Mouse (Mus musculus): Measurements from ENCODE around the gene Sytl2.

Sytl2 gene

GRCm38 (mm10) chr7:90301942-90302646 lies at the start of gene Sytl2:
Gene Sytl2, plus strand, starts transcription at chr7:90302252.
- in situ Hi-C loops (cut with MboI) = no loop called here

GRCm38 (mm10) chr7:90252946-90253345 lies 49.1 kb upstream of the Sytl2 start:
- in situ Hi-C loops (cut with MboI) = no loop called here

- in situ Hi-C loops (cut with MboI) = no loop called here
Measured at GRCm38 (mm10) chr7:90258701-90259100, 43.4 kb upstream of the Sytl2 start.

DNA sequence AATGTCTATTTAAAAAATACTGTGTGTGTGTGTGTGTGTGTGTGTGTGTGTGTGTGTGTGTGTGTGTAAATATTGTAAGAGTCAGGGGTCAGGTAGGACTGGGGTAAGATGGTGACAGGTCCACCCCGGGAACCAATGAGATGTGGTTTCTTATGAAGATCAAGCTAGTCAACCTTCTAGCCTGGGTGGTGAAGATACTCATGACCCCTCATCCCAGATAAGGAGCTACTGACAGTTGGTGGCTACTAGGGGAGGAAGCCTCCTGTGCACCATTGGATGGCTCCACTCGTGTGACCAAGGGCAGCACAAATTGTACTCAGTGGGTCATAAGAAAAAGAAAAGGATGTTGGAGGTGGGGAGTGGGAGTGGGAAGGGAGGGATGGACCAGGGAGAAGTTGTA lies 42.2 kb upstream of the Sytl2 start:
- in situ Hi-C loops (cut with MboI) = loop anchor here (5.0 kb wide), 1 partner anchor 258 kb away; no protein-coding TSS in a partner anchor

DNA sequence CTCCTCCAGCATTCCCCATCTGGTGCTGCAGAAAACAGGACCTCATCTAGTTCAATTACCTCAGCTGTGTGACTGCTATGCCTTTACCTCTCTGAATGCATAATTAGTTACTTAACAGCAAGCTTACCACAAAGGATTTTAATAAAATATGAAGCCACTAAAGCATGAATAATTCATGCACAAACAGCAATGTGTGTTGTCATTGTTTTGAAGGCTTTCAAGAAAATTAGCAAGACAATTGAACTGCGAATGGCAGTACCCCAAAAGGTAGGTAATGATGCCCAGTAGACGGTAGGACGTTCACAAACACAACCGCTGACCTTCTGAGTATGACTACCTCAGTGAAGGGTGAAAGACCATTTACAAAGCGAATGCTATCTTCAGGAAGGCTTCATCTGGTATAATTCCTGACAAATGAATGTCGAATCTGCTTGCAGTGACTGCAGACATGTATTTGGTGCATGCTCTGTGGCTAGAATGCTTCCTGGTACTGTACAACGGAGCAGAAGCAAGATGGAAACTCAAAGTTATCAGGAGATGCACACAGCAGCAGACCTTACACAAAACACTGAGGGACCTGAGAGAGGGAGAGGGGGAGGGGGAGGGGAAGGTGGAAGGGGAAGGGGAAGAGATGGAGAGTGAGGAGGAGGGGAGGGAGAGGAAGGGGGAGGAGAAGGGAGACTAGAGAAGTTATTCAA lies 40.0 kb upstream of the Sytl2 start:
- in situ Hi-C loops (cut with MboI) = loop anchor here (5.0 kb wide), 1 partner anchor 260 kb away; no protein-coding TSS in a partner anchor

GRCm38 (mm10) chr7:90265289-90265970 lies 36.6 kb upstream of the Sytl2 start, which contains the start of gene Ccdc83:
Gene Ccdc83, minus strand, starts transcription at chr7:90265777.
- in situ Hi-C loops (cut with MboI) = no loop called here

GRCm38 (mm10) chr7:90270141-90270540 lies 31.9 kb upstream of the Sytl2 start:
- in situ Hi-C loops (cut with MboI) = no loop called here

DNA sequence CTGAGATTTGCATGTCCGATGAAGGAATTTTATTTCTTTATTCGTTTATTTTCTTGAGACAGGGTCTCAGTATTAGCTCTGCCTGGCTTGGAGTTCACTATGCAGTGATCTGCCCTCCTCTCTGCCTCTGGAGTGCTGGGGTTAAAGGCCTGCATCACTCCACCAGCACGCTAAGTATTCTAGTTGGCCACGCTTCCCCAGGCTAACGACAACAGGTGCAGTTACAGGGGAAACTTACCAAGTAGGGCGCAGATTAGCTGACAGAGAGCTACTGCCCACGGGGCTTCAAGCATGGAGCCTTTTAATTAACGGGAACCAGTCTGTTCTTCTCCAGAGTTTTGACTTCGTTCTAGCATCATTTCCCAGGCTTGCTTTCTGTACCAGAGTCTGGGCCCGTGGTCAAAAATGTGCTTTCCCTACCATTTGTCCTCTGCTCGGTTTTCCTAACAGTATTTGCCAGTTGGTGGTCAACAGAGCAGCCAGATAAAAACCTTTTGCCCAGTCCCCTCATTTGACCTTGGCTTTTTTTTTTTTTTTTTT lies 27.4 kb upstream of the Sytl2 start:
- in situ Hi-C loops (cut with MboI) = loop anchor here (25.0 kb wide), 1 partner anchor 138 kb away; no protein-coding TSS in a partner anchor

DNA sequence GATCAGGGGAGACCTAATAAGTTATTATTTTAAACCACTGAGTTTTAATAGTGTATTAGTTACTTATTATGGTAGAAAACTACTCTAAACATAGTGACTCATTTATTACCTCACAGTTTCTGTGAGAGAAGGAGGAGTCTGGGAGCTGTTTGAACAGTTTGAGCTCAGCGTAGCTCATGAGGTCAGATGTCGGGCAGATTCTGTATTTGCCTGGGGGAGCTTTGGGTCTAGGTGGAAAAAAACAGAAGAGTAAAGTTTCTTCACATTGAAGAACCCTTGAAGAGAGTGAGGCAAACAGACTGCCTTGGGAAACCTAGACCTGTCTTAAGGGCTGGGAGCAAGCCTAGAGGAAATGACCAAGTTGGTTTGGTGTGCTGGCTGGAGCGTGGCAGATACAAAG lies 24.8 kb upstream of the Sytl2 start:
- in situ Hi-C loops (cut with MboI) = loop anchor here (25.0 kb wide), 1 partner anchor 135 kb away; no protein-coding TSS in a partner anchor

DNA sequence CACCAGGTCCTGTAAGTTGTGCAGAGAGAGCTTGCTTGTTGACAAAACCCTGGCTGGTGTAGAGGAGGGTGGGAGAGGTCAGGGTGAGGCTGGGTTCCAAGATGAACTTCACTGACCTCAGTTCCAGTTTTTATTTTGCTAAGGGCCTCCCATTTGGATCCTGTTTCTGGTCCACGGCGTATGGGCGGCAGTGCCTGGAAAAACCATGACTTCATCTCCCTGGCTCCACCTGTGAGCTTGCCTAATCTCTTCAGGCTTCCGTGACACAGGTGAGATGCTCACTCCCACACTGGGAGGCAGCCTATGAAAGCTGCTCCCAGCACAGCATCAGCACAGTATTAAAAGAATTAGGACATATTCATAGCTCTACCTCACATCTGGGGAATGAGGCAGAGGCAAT lies 24.3 kb upstream of the Sytl2 start:
- in situ Hi-C loops (cut with MboI) = loop anchor here (25.0 kb wide), 1 partner anchor 135 kb away; no protein-coding TSS in a partner anchor

DNA sequence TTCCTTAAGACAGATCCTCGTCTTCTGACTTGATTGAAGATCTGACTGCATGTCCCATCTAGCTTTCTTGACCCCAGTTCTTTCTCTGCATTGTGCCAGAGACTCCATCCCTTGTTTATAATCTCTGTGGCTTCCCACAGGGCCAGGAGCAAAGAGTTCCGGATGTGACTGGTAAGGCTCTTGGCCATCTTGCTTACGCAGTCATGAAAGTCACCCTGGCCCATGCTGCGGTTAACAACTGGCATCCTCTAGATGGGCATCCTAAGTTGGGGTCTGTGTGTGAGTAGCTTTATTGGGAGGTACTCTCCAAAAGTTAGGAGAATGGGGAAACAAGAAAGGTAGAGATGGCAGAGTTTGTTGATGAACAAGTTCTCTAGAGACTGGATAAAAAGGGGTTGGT lies 22.9 kb upstream of the Sytl2 start:
- in situ Hi-C loops (cut with MboI) = loop anchor here (25.0 kb wide), 1 partner anchor 133 kb away; no protein-coding TSS in a partner anchor

DNA sequence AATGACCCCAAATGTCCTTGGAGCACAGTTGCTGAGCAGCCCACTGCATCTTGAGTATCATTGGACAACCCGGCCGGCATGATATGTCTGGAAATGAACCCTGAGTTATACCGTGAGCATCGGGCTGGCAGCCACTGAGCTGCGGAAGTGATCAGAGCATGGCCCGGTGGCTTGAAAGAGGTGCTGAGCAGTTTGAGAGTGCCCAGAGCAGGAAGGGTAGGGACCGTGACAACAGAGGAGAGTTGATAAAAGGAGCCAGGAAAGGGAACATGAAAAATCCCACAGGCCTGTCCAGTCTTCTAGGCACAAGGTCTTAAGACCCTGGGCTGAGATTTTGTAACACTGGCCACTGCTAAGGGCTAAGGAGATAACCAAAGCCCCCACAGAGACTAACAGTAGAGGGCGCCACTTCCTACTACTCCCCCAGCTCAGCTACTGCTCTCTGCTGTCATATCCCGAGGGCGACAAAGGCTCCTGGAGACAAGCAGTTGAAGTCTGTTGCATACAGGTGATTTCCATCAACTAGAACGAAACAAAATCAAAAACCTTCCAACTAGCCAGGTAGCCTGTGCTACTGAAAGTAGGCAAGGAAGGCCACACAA lies 21.7 kb upstream of the Sytl2 start:
- in situ Hi-C loops (cut with MboI) = loop anchor here (25.0 kb wide), 1 partner anchor 132 kb away; no protein-coding TSS in a partner anchor

- in situ Hi-C loops (cut with MboI) = loop anchor here (25.0 kb wide), 1 partner anchor 131 kb away; no protein-coding TSS in a partner anchor
Measured at GRCm38 (mm10) chr7:90280878-90281277, 21.2 kb upstream of the Sytl2 start.

DNA sequence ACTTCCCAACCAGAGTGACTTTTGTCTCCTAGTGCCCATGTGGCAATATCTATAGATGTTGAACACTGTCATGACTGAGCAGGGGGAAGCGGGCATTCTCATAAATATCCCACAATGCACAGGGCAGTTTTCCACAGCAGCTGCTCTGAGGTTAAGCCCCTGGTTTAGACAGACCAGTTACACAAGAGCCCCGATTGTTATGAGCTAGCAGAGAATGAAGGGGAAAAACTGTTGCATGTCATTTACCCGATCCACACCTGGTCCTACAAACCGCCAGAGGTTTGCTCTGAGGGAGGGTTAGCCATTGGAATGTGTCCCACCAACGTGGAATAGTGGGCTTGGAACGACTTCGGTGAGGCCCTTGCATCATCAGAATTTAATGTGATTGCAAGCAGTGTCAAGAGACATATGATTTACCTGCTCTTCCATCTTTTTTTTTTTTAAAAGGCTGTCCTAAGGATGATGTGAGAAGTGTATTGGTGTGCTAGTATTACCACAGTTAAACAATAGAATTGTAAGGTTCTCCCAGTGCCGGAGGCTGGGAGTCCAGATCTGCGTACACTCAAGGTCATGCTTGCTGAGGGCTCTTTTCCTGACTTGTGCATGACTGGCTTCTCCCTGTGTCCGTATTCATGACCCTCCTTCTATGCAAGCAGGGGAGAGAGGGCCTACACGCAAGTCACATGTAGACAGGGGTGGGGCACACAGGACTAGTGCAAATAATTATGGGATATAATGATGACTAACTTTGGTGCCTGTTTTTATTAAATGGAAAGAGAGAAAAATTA lies 20.1 kb upstream of the Sytl2 start:
- in situ Hi-C loops (cut with MboI) = loop anchor here (25.0 kb wide), 1 partner anchor 130 kb away; no protein-coding TSS in a partner anchor

- in situ Hi-C loops (cut with MboI) = loop anchor here (25.0 kb wide), 1 partner anchor 130 kb away; no protein-coding TSS in a partner anchor
Measured at GRCm38 (mm10) chr7:90282786-90283185, 19.3 kb upstream of the Sytl2 start.

GRCm38 (mm10) chr7:90284793-90285192 lies 17.3 kb upstream of the Sytl2 start:
- in situ Hi-C loops (cut with MboI) = loop anchor here (25.0 kb wide), 1 partner anchor 128 kb away; no protein-coding TSS in a partner anchor

GRCm38 (mm10) chr7:90291885-90292284 lies 10.2 kb upstream of the Sytl2 start:
- in situ Hi-C loops (cut with MboI) = loop anchor here (25.0 kb wide), 1 partner anchor 120 kb away; no protein-coding TSS in a partner anchor

DNA sequence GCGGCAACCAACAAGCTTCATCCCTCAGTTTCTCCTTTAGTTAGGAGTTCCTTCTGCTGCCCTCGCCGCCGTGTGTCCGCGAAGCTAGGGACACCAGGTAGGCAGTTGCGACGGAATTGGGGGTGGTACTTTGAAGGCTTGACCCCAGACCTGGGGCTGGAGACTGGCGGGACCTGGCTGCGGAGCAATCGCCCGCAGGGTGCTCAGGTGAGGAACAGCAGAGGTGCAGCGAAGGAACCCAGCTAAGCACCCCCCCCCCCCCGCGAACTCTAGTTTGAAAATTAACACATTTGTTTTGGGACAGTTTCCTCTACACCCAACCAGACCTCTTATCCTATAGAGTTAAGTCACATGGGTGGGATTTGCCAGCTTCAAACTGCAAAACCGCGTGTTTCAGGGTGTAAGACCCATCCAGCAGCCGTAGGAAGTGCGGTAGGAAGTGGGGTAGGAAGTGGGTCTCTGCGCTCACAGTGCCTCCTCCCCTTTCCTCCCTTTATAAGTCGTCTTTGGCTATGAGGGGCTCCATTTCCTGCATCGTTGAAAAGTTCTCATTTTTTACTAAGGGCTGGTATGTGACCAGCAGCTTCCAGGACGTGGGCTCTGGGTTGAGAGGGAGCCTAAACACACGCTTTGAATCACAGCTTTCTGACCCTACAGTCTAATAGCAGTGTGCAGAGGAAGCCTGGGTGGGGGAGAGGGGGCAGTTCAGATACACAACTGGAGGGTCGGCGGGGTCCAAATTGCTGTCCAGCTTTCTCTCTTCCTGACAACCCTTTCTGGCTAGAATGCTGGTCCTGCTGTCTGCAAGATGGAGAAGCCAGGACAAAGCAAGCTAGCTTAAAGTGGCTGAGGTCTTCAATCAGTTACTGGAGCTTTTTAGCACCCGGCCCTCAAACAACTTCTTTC lies 848 bp downstream of the Sytl2 start:
- in situ Hi-C loops (cut with MboI) = no loop called here

GRCm38 (mm10) chr7:90306079-90306478 lies 4.0 kb downstream of the Sytl2 start:
- in situ Hi-C loops (cut with MboI) = no loop called here

All from mature B cell (primary cell).